Mouse (Mus musculus): ENCODE data around the gene Acsl1.

The Acsl1 gene

DNA sequence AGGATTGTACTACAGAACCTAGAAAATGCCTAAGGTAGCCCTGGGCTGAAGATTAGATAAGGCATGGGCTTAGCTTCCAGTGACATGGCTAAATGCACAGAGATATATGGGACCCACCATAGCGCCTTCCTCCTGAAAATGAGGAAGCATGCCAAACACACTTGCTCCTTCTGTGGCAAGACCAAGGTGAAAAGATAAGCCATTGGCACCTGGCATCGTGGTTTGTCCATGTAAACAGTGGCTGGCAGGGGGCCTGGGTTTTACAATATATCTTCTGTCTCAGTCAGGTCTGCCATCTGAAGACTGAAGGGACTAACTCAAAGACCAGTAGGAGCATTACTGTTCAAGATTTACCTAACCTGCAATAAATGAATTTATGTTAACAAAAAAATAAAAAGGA lies 2.4 kb upstream of the Acsl1 start:
- no peaks in the 10 kb centered on the region for H3K27me3 ChIP-seq (ENCODE audit: control insufficient read depth, insufficient read depth, low read length, poor library complexity, severe bottlenecking)
- no peaks in the 10 kb centered on the region for H3K36me3 ChIP-seq (ENCODE audit: control insufficient read depth, insufficient read depth, low read length, poor library complexity, severe bottlenecking)
- no peak for DNase-seq (ENCODE audit: low read depth, low spot score)

DNA sequence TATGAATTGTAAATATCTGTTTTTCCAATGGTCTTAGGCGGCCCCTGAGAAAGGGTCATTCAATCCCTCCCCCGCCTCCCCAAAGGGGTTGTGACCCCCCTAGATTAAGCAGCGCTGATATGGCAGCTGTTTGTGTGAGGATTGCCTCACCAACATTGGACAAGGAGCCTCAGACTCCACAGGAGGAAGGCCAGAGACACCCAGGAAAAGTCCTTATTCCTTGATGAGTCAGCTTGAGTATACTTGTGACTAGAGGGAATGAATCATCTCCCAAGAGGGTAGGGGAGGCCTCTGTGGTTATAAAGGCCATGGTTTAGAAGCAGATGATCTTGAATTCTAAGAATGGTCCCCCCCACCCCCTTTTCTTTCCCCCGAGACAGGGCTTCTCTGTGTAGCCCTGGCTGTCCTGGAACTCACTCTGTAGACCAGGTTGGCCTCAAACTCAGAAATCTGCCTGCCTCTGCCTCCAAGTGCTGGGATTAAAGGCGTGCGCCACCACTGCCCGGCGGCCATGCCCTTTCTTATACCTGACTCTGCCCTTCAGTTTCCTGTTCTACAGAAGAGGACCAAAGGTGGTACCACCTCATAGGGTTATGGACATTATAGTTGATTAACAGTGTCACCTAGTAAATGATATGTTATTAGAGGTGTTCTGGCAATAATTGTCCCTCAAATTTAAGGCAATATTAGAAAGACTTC lies 1.6 kb upstream of the Acsl1 start:
- no peaks in the 10 kb centered on the region for H3K36me3 ChIP-seq (ENCODE audit: control insufficient read depth, insufficient read depth, low read length, poor library complexity, severe bottlenecking)
- DNase-seq (ENCODE audit: low read depth, low spot score), result no peak
- H3K27me3 ChIP-seq (ENCODE audit: control insufficient read depth, insufficient read depth, low read length, poor library complexity, severe bottlenecking), result no peaks in the 10 kb centered on the region

DNA sequence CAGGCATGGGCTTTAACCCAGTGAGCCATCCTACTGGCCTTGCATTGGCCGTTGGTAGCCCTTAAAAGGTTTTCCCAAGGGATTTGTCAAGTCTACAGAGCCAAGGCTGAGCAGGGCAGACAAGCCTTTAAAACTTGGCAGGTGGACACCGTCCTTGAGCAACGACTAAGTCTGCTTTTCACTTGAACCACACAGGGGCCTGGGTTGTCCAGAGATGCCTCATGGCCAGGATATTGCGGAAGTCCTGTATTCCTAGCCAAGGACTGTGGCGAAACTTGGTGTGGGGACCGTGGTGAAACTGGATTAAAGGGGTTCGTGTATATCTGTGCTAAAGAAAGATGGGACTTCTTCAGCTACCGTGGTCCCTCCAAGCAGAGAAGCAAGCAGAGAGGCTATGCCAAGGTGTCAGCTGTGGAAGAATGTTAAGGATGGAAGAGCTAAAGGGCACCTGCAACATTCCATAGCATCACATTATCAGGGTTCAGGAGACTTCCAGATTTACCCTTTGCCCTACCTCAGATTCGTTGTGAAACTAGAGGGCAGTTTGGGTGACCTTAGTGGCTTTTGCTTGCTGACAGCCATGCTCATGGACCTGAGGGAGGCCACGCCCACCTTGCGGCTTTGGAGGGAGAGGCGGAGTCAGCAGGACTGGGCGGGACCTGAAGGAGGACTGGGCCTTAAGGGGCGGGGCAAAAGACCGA lies 596 bp upstream of the Acsl1 start:
- no peaks in the 10 kb centered on the region for H3K27me3 ChIP-seq (ENCODE audit: control insufficient read depth, insufficient read depth, low read length, poor library complexity, severe bottlenecking)
- DNase-seq (ENCODE audit: low read depth, low spot score), result peak; percentile 13
- no peaks in the 10 kb centered on the region for H3K36me3 ChIP-seq (ENCODE audit: control insufficient read depth, insufficient read depth, low read length, poor library complexity, severe bottlenecking)

DNA sequence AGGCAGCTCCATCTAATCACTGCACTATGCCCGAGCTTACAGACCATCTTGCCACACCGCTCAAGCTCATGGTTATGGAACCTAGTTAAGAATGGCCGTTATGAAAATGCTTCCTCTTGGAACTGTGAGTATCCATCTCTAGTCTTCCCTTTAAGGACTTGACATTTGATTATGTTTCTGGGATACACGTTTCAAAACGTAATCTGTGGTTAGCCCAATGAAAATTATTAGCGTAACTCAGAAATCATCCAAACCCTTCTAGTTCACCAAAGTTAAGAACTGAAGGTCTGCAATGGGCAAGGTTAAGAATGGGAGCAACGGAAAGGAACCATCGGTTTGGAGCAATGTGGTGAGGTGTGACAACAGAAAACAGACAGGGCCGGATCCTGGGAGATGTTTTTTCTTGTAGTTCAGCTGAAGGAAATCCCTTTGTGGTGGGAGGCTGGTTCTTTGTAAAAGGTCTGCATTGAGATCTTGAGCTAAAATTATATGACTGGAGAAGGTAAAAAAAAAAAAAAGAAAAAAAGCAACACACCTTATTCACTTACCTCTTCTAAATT lies 1.2 kb downstream of the Acsl1 start:
- peak; percentile 11 for DNase-seq (ENCODE audit: low read depth, low spot score)
- Histone ChIP-seq H3K27me3 (ENCODE audit: control insufficient read depth, insufficient read depth, low read length, poor library complexity, severe bottlenecking) (no peaks in the 10 kb centered on the region), H3K36me3 (ENCODE audit: control insufficient read depth, insufficient read depth, low read length, poor library complexity, severe bottlenecking) (no peaks in the 10 kb centered on the region)

DNA sequence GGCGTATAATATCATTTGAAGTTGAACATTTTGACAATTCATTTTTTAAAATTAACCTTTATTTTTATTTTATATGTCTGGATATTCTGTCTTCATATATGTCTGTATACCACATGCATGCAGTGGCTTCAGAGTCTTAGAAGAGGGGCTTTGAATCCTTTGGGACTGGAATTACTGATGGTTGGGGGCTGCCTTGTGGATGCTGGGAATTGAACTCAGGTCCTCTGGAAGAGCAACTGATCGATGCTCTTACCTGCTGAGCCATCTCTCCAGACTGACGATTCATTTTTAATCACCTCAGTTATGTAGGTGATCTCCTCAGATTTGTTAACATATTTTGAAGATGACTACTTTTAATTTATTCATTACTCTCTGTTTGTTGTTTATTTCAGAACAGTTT lies 3.3 kb downstream of the Acsl1 start:
- DNase-seq (ENCODE audit: low read depth, low spot score), result no peak
- H3K36me3 ChIP-seq (ENCODE audit: control insufficient read depth, insufficient read depth, low read length, poor library complexity, severe bottlenecking), result no peaks in the 10 kb centered on the region
- H3K27me3 ChIP-seq (ENCODE audit: control insufficient read depth, insufficient read depth, low read length, poor library complexity, severe bottlenecking), result no peaks in the 10 kb centered on the region

DNA sequence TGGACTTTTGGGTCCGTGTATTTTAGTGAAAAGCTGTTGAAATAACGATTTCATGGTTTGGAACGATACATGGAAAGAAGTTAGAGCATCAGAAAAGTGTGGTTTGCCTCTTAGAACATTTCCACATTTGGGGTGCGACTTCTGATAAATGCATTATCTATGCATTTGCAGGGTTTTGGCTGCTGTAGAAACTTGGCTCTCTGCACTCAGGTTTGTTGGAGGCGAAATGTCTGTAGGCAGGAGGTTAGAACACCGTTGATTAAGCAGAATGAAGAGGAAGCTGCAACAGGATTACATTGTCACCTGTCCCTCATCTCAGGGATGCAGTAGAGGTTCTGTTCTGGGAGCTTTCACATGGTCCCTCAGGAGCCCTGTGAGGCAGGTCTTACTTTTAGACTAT lies 3.8 kb downstream of the Acsl1 start:
- no peaks in the 10 kb centered on the region for H3K36me3 ChIP-seq (ENCODE audit: control insufficient read depth, insufficient read depth, low read length, poor library complexity, severe bottlenecking)
- DNase-seq (ENCODE audit: low read depth, low spot score), result no peak
- H3K27me3 ChIP-seq (ENCODE audit: control insufficient read depth, insufficient read depth, low read length, poor library complexity, severe bottlenecking), result no peaks in the 10 kb centered on the region

DNA sequence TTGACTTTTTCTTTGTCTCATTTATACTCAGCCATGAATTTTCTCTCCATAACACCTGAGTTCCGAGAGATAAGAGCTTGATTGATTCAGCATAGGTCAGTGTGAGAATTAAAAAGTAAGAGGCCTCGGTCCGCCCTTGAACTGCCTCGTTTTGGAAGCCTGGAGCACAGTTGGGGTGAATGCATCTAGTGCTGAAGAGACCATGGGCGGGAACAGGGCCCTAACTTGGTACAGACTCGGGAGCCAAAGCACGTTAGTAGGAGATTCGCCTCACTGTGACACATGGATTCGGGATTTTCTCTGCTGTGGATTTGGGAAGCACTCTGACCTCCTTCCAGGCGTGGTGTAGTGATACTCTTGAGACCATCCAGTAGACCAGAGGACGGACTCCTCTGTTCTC lies 4.6 kb downstream of the Acsl1 start:
- no peak for DNase-seq (ENCODE audit: low read depth, low spot score)
- no peaks in the 10 kb centered on the region for H3K27me3 ChIP-seq (ENCODE audit: control insufficient read depth, insufficient read depth, low read length, poor library complexity, severe bottlenecking)
- no peaks in the 10 kb centered on the region for H3K36me3 ChIP-seq (ENCODE audit: control insufficient read depth, insufficient read depth, low read length, poor library complexity, severe bottlenecking)

DNA sequence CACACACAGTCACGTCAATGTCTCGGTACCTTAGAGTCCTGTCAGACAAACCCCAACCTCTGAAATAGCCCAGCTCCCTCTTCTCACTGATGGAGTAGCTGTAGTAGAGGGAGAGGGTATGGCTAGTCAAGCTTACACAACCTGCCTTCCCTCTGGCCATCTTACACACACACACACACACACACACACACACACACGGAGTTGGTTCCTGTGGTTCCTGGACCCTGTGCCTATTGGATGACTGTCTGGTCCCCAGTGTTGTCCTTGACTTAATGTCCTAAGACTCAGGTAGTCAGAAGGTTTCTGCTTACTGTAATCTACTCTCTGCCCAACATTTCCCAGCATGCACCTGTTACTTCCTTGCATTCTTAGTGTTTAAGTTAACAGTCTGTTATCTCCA lies 5.1 kb downstream of the Acsl1 start:
- H3K36me3 ChIP-seq (ENCODE audit: control insufficient read depth, insufficient read depth, low read length, poor library complexity, severe bottlenecking), result no peaks in the 10 kb centered on the region
- DNase-seq (ENCODE audit: low read depth, low spot score), result no peak
- H3K27me3 ChIP-seq (ENCODE audit: control insufficient read depth, insufficient read depth, low read length, poor library complexity, severe bottlenecking), result no peaks in the 10 kb centered on the region

DNA sequence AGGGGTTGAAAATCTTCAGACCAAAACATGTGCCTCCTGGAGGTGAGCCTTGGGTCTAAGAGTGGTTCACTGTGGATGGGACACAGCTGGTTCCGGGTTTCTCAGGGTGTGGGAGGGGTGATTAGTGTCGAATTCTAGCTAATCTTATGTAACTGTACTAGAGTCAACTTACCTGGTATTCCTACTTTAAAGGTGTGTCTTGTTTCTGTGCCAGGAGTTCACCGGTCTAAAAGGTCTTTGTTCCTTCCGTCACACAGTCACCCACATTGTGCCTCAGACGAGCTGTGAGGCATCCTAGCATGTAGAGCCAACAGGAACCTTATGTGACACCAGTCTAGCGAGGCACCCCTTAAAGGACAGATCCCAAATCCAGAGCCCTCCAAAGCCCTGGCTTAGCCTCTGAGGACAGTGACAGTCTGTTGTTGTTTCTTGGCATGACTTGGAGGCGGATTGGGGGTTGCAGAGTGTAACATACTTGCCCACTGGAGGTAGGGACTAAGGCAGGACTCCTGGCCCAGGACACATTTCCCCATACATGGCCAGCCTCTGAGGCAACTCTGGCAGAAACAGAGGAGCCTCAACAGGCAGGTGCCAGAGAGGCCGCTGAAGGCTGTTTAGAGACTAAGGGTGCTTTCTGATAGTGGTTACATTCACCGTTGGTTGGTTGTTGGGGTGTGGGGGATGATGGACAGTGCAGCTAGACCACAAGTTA lies 7.1 kb downstream of the Acsl1 start:
- DNase-seq (ENCODE audit: low read depth, low spot score), result no peak
- no peaks in the 10 kb centered on the region for H3K27me3 ChIP-seq (ENCODE audit: control insufficient read depth, insufficient read depth, low read length, poor library complexity, severe bottlenecking)
- H3K36me3 ChIP-seq (ENCODE audit: control insufficient read depth, insufficient read depth, low read length, poor library complexity, severe bottlenecking), result no peaks in the 10 kb centered on the region

DNA sequence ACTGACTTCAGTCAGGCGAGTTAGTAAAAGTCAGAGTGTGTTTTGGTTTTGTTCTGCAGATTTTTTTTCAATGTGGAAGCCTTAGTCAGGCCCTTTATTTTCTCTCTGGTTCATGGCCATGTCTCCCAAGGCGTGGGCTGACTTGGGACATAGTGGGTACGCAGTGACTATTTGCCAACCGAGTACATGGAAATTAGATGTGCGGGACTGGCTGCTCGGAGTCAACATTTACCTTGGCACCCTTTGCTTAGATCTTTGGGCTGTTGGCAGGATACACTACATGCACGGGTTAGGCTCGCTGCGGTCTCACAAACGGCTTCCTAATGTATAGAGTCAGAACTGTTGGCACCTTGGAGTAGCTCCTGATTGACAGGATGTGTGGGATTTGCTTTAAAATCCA lies 7.9 kb downstream of the Acsl1 start:
- Histone ChIP-seq H3K27me3 (ENCODE audit: control insufficient read depth, insufficient read depth, low read length, poor library complexity, severe bottlenecking) (no peaks in the 10 kb centered on the region), H3K36me3 (ENCODE audit: control insufficient read depth, insufficient read depth, low read length, poor library complexity, severe bottlenecking) (no peaks in the 10 kb centered on the region)
- DNase-seq (ENCODE audit: low read depth, low spot score), result no peak

DNA sequence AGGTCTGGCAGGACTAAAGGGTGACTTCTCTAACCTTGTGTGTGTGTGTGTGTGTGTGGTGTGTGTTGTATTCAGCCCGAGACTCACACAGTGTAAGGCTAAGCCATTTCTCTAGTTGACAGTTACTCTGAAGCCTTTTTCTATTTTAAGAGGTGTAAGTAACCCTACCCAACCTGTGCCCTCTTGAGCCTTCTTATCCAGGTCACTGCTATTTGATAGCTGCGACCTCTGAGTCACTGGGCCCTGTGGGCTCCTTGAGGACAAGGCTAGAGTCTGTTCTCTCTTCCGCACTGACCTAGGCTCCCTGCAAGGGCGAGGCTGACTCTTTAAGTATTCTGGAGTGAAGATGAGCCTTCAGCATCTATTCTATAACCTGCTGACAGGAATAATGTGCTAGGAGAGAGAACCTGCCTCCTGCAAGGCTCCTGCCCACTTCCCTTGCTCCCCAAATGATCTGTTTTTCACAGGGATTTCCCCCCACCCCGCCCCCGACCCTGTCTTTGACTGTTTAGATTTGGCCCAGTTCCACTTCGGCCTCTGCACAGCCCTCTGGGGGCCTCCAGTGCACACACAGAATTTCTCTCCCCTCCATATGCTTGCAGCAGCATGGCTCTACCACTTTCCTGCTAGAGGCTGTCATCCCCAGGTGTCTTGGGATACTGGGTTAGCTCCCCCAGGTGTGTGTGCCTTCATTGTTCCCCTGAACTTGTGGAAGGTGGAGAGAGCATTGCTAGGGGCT lies 9.1 kb downstream of the Acsl1 start:
- H3K27me3 ChIP-seq (ENCODE audit: control insufficient read depth, insufficient read depth, low read length, poor library complexity, severe bottlenecking), result no peaks in the 10 kb centered on the region
- H3K36me3 ChIP-seq (ENCODE audit: control insufficient read depth, insufficient read depth, low read length, poor library complexity, severe bottlenecking), result no peaks in the 10 kb centered on the region
- DNase-seq (ENCODE audit: low read depth, low spot score), result no peak

DNA sequence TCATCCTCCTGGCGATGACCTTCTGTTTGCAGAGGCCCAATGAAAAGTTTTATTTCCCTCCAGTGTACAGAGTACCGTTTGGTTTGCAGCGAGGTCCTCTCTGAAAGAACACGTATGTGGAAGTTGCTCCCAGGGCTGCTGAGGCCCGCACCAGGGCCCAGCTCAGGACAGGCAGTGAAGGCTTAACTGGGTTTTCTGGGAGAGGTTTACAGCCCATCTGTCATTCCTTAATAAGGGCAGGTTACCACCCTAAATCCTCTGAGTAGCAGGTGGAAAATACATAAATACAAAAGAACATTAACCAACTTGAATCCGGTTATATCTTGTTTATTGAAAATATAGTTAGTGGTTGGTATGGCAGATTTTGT lies 9.7 kb downstream of the Acsl1 start:
- Histone ChIP-seq H3K27me3 (ENCODE audit: control insufficient read depth, insufficient read depth, low read length, poor library complexity, severe bottlenecking) (no peaks in the 10 kb centered on the region), H3K36me3 (ENCODE audit: control insufficient read depth, insufficient read depth, low read length, poor library complexity, severe bottlenecking) (no peaks in the 10 kb centered on the region)
- no peak for DNase-seq (ENCODE audit: low read depth, low spot score)

DNA sequence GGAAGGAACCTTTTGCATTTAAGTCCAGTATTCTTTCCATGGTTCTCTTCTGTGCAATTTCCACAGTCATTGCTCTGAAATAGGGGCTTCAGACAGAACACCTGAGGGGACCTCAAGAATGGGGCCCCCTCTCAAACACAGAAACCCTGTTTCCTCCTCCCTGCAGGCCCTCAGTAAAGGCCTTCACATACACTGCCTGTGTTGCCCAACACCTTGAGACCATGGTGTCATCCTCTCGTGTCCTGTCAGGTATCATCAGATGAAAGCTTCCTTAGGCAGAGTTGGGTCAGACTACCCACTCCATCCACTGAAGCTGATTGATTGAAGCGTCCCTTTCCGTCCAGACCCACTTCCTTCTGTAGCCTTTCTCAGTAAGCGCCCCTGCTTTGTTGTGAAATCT lies 11.9 kb downstream of the Acsl1 start:
- no peak for DNase-seq (ENCODE audit: low read depth, low spot score)
- Histone ChIP-seq H3K27me3 (ENCODE audit: control insufficient read depth, insufficient read depth, low read length, poor library complexity, severe bottlenecking) (no peaks in the 10 kb centered on the region), H3K36me3 (ENCODE audit: control insufficient read depth, insufficient read depth, low read length, poor library complexity, severe bottlenecking) (no peaks in the 10 kb centered on the region)

DNA sequence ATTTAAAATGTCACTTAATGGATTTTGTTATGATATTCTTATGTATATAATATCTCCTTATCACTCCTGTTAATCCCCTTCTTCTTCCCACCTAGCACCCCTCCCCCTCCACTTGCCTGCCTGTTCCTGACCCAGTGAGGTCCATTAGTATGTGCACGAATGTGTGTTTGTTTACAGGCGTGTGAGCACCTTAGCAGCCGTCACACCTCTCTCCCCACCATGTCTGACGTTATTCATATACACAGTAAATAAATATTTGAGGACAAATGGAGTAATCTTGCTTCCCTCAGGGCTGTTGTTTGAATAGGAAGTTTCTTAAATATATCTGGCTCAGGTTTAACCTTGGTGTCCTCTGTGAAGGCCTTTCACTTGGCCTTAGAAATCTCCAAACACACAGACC lies 12.4 kb downstream of the Acsl1 start:
- DNase-seq (ENCODE audit: low read depth, low spot score), result no peak
- no peaks in the 10 kb centered on the region for H3K27me3 ChIP-seq (ENCODE audit: control insufficient read depth, insufficient read depth, low read length, poor library complexity, severe bottlenecking)
- no peaks in the 10 kb centered on the region for H3K36me3 ChIP-seq (ENCODE audit: control insufficient read depth, insufficient read depth, low read length, poor library complexity, severe bottlenecking)

DNA sequence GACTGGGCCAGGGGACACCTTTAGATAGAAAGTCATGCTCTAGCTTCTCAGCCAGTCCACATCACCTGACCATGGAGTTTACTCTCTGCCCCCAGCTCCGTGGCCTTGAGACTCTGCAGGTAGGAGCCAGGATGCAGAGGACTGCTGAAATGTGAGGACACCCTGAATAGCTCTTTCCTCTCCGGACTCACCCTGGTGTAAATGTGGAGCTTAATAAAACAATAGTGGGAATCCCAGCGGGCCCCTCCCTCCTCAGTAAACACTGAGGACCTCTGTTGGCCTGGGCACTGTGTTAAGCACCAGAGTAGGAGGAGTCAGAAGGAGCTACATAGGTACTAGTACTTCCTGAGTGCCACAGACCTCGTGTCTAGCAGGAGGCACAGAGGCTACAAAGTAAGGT lies 13.2 kb downstream of the Acsl1 start:
- Histone ChIP-seq H3K27me3 (ENCODE audit: control insufficient read depth, insufficient read depth, low read length, poor library complexity, severe bottlenecking) (no peaks in the 10 kb centered on the region), H3K36me3 (ENCODE audit: control insufficient read depth, insufficient read depth, low read length, poor library complexity, severe bottlenecking) (no peaks in the 10 kb centered on the region)
- no peak for DNase-seq (ENCODE audit: low read depth, low spot score)
